Mouse (Mus musculus) heart, adult 10 weeks (tissue): ENCODE data around the gene Ly6g. TPM values are rescaled to one million over a fixed set of nuclear protein-coding genes. Genes with fewer than 3 reads are reported as not detected.

Source experiments
- polyA plus RNA-seq: library from polyadenylated mRNA; stranded (reverse); fragments of 350-450 nt; fragmentation: Illumina TruSeq; extraction: RNeasy Lipid Tissue Mini Kit (QIAGEN cat#74804); gene quantifications from one replicate; pipeline ENCODE4 v1.2.3, GENCODE M21; 2014; ENCODE audit warnings: low read depth, low replicate concordance

The Ly6g gene
- not detected for polyA plus RNA-seq

GRCm38 (mm10) chr15:75154940-75155339, at the start of gene Ly6g:
TSS of gene Ly6g (plus strand) at chr15:75155240.

GRCm38 (mm10) chr15:75111861-75112630, 43.0 kb upstream of the Ly6g start, which contains the start of gene Ly6c2:
TSS of gene Ly6c2 (minus strand) at chr15:75111970.

Other genes with a start within 250 kb of the Ly6g start
- not detected for gene Ly6i, start 171.8 kb upstream of the Ly6g start, polyA plus RNA-seq
- gene Ly6a, start 157.2 kb upstream of the Ly6g start, polyA plus RNA-seq = 210 TPM
- gene Ly6c1, start 106.4 kb upstream of the Ly6g start, polyA plus RNA-seq = 306 TPM
- 1.9 TPM for gene Ly6c2, start 43.3 kb upstream of the Ly6g start, polyA plus RNA-seq
- gene BC025446, start 61.1 kb downstream of the Ly6g start, polyA plus RNA-seq = not detected
- not detected for gene Ly6f, start 113.2 kb downstream of the Ly6g start, polyA plus RNA-seq